In genomic region chr2:32084111-32084871, GRCm38 (mm10) we compare ENCODE assay signal across 7 mouse cellular contexts. TPM values are rescaled to one million over a fixed set of nuclear protein-coding genes. Genes with fewer than 3 reads are reported as not detected.
DNase-seq lines count a peak whose midpoint lies in the region; ATAC-seq and TF ChIP-seq lines count a peak whose summit lies in the region.

Gene Fam78a, minus strand, starts transcription at chr2:32084857.

- peak; percentile 66 for DNase-seq in ZHBTc4 (ENCODE audit: low read depth, low spot score)
- DNase-seq in limb, embryonic 14.5 days (ENCODE audit: low spot score) = peak; percentile 61
- DNase-seq in neural tube, embryonic 11.5 days (ENCODE audit: low spot score) = peak; percentile 58
- peak; percentile 65 to 75 for DNase-seq in thymus, adult 18-20 months

- H3K4me3 ChIP-seq in E14TG2a.4 (replicated peaks; ENCODE audit: low read length) = peak within 1 kb of the TSS; percentile 91
- peak within 1 kb of the TSS; percentile 75 for H3K4me3 ChIP-seq in heart, embryonic 16.5 days (ENCODE audit: low read length)
- H3K4me3 ChIP-seq in limb, embryonic 14.5 days (replicated peaks; ENCODE audit: low read length) = peak within 1 kb of the TSS; percentile 64
- peak within 1 kb of the TSS; percentile 58 for H3K4me3 ChIP-seq in neural tube, embryonic 11.5 days (ENCODE audit: low read depth, low read length)

- H3K36me3 ChIP-seq in E14TG2a.4 (ENCODE audit: insufficient read depth, low read length) = no peaks in the 10 kb centered on the region
- no peaks in the 10 kb centered on the region for H3K36me3 ChIP-seq in heart, embryonic 16.5 days (ENCODE audit: control insufficient read depth, insufficient read depth)
- no peaks in the 10 kb centered on the region for H3K36me3 ChIP-seq in limb, embryonic 14.5 days (ENCODE audit: control insufficient read depth, insufficient read depth, low read length)
- no peaks in the 10 kb centered on the region for H3K36me3 ChIP-seq in neural tube, embryonic 11.5 days (ENCODE audit: control insufficient read depth, insufficient read depth, low read length)

- H3K4me2 ChIP-seq in heart, embryonic 16.5 days (ENCODE audit: low read depth, low read length) = peak within 1 kb of the TSS; percentile 99
- peak within 1 kb of the TSS; percentile 100 for H3K4me2 ChIP-seq in limb, embryonic 14.5 days (replicated peaks; ENCODE audit: low read depth, low read length, severe bottlenecking)
- H3K4me2 ChIP-seq in neural tube, embryonic 11.5 days (ENCODE audit: low read depth) = peak within 1 kb of the TSS; percentile 99

- peaks cover 49% of the 10 kb centered on the region for H3K4me1 ChIP-seq in E14TG2a.4 (replicated peaks; ENCODE audit: low read depth, low read length)
- H3K4me1 ChIP-seq in heart, embryonic 16.5 days (ENCODE audit: control insufficient read depth, insufficient read depth, low read length) = peaks cover 27% of the 10 kb centered on the region
- H3K4me1 ChIP-seq in limb, embryonic 14.5 days (ENCODE audit: control insufficient read depth, insufficient read depth, low read length) = peaks cover 16% of the 10 kb centered on the region
- H3K4me1 ChIP-seq in neural tube, embryonic 11.5 days (ENCODE audit: control insufficient read depth, insufficient read depth, low read length) = peaks cover 18% of the 10 kb centered on the region

- peaks cover 77% of the 10 kb centered on the region for H3K27me3 ChIP-seq in E14TG2a.4 (ENCODE audit: insufficient read depth, low read length)
- H3K27me3 ChIP-seq in heart, embryonic 16.5 days (ENCODE audit: control insufficient read depth, insufficient read depth, low read length) = no peaks in the 10 kb centered on the region; the same call in 1 of the 2 replicates
- peaks cover 47% of the 10 kb centered on the region for H3K27me3 ChIP-seq in limb, embryonic 14.5 days (ENCODE audit: control insufficient read depth, insufficient read depth, low read length)
- peaks cover 48% of the 10 kb centered on the region for H3K27me3 ChIP-seq in neural tube, embryonic 11.5 days (ENCODE audit: control insufficient read depth, insufficient read depth, low read length)

- no peak for TF ChIP-seq CTCF in E14TG2a.4 (conservative IDR thresholded peaks at IDR 0.05; ENCODE audit: low read length)

- under 1% methylated on average over 58 of the region's 68 CpGs for WGBS in heart, embryonic 16.5 days
- WGBS in limb, embryonic 14.5 days = 3% methylated on average over 36 of the region's 68 CpGs
- WGBS in neural tube, embryonic 11.5 days = under 1% methylated on average over 58 of the region's 68 CpGs

- H3K27ac ChIP-seq in heart, embryonic 16.5 days (ENCODE audit: low read length) = peak within 1 kb of the TSS; percentile 86
- no peak within 1 kb of the TSS for H3K27ac ChIP-seq in limb, embryonic 14.5 days (replicated peaks; ENCODE audit: low read depth, low read length)
- no peak within 1 kb of the TSS for H3K27ac ChIP-seq in neural tube, embryonic 11.5 days (ENCODE audit: low read depth, low read length)

- no peaks in the 10 kb centered on the region for H3K9me3 ChIP-seq in E14TG2a.4 (ENCODE audit: low read length)
- H3K9me3 ChIP-seq in heart, embryonic 16.5 days (replicated peaks; ENCODE audit: control insufficient read depth, low read length) = no peaks in the 10 kb centered on the region
- H3K9me3 ChIP-seq in limb, embryonic 14.5 days (ENCODE audit: control insufficient read depth, low read length) = no peaks in the 10 kb centered on the region
- no peaks in the 10 kb centered on the region for H3K9me3 ChIP-seq in neural tube, embryonic 11.5 days (ENCODE audit: control insufficient read depth, low read length)

- ATAC-seq in erythroblast, adult 5-6 weeks (replicated peaks; ENCODE audit: low FRiP score, poor library complexity, severe bottlenecking) = peak; percentile 48
- ATAC-seq in heart, embryonic 16.5 days (replicated peaks; ENCODE audit: extremely low read depth, insufficient read depth, low FRiP score) = peak; percentile 54
- peak; percentile 62 for ATAC-seq in limb, embryonic 14.5 days (ENCODE audit: low FRiP score, low read depth)
- ATAC-seq in neural tube, embryonic 11.5 days (ENCODE audit: insufficient read depth, low FRiP score, low TSS enrichment) = 0 out of 2 replicates have a peak, but pooled peaks have one; percentile 23

- TF ChIP-seq POLR2A in limb, embryonic 14.5 days (IDR thresholded peaks at IDR 0.05; ENCODE audit: borderline replicate concordance, extremely low read depth, insufficient read depth, insufficient read length) = no peak

- peak within 1 kb of the TSS; percentile 93 for H3K9ac ChIP-seq in heart, embryonic 16.5 days (ENCODE audit: low read length)
- H3K9ac ChIP-seq in limb, embryonic 14.5 days (ENCODE audit: low read depth, low read length, severe bottlenecking) = peak within 1 kb of the TSS; percentile 54
- peak within 1 kb of the TSS; percentile 44 for H3K9ac ChIP-seq in neural tube, embryonic 11.5 days (ENCODE audit: low read length)

RNA-seq across cellular contexts. Expression of gene Fam78a, which starts in this region (rescaled TPM):
- total RNA-seq in erythroblast, adult 5-6 weeks (2015; ENCODE audit: low replicate concordance) = 9.6 and 16.9 TPM in 2 replicates
- total RNA-seq in erythroblast, adult 5-6 weeks (2017; ENCODE audit: low replicate concordance) = 19.7 and 23.0 TPM in 2 replicates
- 27.6 and 30.1 TPM in 2 replicates for polyA plus RNA-seq in heart, embryonic 16.5 days (2015; fragmentation: Nextera tagmentation; extraction: Ambion mirVana)
- polyA plus RNA-seq in limb, embryonic 14.5 days (2012; rRNA removed) = 6.4 and 6.6 TPM in 2 replicates
- polyA plus RNA-seq in limb, embryonic 14.5 days (2014; fragmentation: Nextera tagmentation; extraction: Ambion mirVana) = 5.1 and 5.9 TPM in 2 replicates
- 3.1 TPM in 2 replicates for polyA plus RNA-seq in neural tube, embryonic 11.5 days (2014; fragmentation: Nextera tagmentation; extraction: Ambion mirVana)
